Mouse (Mus musculus): ENCODE measurements at regions not wholly inside any gene's neighbourhood (a gene's known extent, or its start where the extent isn't known, plus 50 kb on each side); places are given as distances from the start of the nearest gene placed in this dataset.

DNA sequence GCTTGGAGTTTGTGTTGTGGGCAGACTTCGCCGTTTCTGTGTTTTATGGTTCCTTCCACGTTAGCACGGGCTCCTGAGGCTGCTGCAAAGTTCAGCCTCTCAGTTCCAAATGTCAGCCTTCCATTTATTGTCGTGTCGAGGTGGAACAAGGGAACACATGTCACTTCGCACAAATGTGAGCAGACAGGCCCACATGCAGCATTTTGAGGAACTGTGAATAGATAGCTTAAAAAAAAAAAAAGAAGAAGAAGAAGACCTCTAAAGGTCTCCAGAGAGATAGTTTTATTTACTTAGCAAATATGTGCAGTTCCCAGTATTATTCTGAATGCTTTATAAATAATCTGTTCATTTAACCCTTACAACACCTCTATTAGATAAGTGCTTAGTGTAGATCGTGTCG is 66.4 kb upstream of the Zc3h12c start:
- no peak for DNase-seq

GRCm38 (mm10) chr9:52229589-52229988 is 61.2 kb upstream of the Zc3h12c start:
- DNase-seq = no peak

- no peak for DNase-seq
Measured at GRCm38 (mm10) chr9:52225646-52226045, 57.3 kb upstream of the Zc3h12c start.

GRCm38 (mm10) chr9:52223509-52224113 is 55.2 kb upstream of the Zc3h12c start:
- no peak for DNase-seq

Measured in kidney, postnatal 36 days (tissue).